Mouse (Mus musculus): ENCODE measurements around the gene Gm49398. TPM values are rescaled to one million over a fixed set of nuclear protein-coding genes. Genes with fewer than 3 reads are reported as not detected.

Gm49398 gene
- not detected in 2 replicates for polyA plus RNA-seq (2016; fragmentation: Nextera tagmentation; extraction: Ambion mirVana)

GRCm38 (mm10) chr13:61288739-61289138 is at the start of gene Gm49398:
Gm49398 (minus strand) TSS chr13:61288839.
- Histone ChIP-seq H3K27ac (no peak within 1 kb of the TSS), H3K9me3 (peaks cover 32% of the 10 kb centered on the region), H3K4me3 (no peak within 1 kb of the TSS), H3K4me1 (replicated peaks) (no peaks in the 10 kb centered on the region), H3K27me3 (ENCODE audit: insufficient read depth, poor library complexity, severe bottlenecking) (no peaks in the 10 kb centered on the region), H3K36me3 (no peaks in the 10 kb centered on the region)
- 90% methylated on average over 2 of the region's 2 CpGs for WGBS
- DNase-seq (ENCODE audit: low spot score) = no peak

- Histone ChIP-seq H3K4me1 (replicated peaks) (no peaks in the 10 kb centered on the region), H3K9me3 (peaks cover 48% of the 10 kb centered on the region), H3K27me3 (ENCODE audit: insufficient read depth, poor library complexity, severe bottlenecking) (no peaks in the 10 kb centered on the region), H3K27ac (no peak within 1 kb of the TSS), H3K4me3 (no peak within 1 kb of the TSS), H3K36me3 (no peaks in the 10 kb centered on the region)
- WGBS = 91% methylated on average over 2 of the region's 2 CpGs
- no peak for DNase-seq (ENCODE audit: low spot score)
Measured at GRCm38 (mm10) chr13:61255258-61255657, 33.4 kb downstream of the Gm49398 start, which contains the start of gene Cts8. Cts8 (minus strand) TSS chr13:61255358.

- 61% methylated on average over 13 of the region's 13 CpGs for WGBS
- Histone ChIP-seq H3K27me3 (ENCODE audit: insufficient read depth, poor library complexity, severe bottlenecking) (no peaks in the 10 kb centered on the region), H3K27ac (no peak overlapping the region), H3K4me3 (no peak overlapping the region), H3K9me3 (peaks cover 35% of the 10 kb centered on the region), H3K36me3 (no peaks in the 10 kb centered on the region), H3K4me1 (replicated peaks) (no peaks in the 10 kb centered on the region)
- DNase-seq (ENCODE audit: low spot score) = peak; percentile 21
Measured at GRCm38 (mm10) chr13:61241076-61241947, 47.3 kb downstream of the Gm49398 start.

GRCm38 (mm10) chr13:61203310-61203709 is 85.3 kb downstream of the Gm49398 start, which contains the start of gene Cts6:
Cts6 (minus strand) TSS chr13:61203410.
- 84% methylated on average over 3 of the region's 3 CpGs for WGBS
- H3K27me3 ChIP-seq (ENCODE audit: insufficient read depth, poor library complexity, severe bottlenecking) = no peaks in the 10 kb centered on the region
- no peak within 1 kb of the TSS for H3K4me3 ChIP-seq
- H3K9me3 ChIP-seq = peaks cover 69% of the 10 kb centered on the region
- no peaks in the 10 kb centered on the region for H3K4me1 ChIP-seq (replicated peaks)
- H3K27ac ChIP-seq = no peak within 1 kb of the TSS
- no peaks in the 10 kb centered on the region for H3K36me3 ChIP-seq
- no peak for DNase-seq (ENCODE audit: low spot score)

Other genes with a start within 250 kb of the Gm49398 start
- not detected in 2 replicates for gene Ctsq, start 248.2 kb downstream of the Gm49398 start, polyA plus RNA-seq (2016; fragmentation: Nextera tagmentation; extraction: Ambion mirVana)
- not detected in 2 replicates for gene Ctsr, start 124.6 kb downstream of the Gm49398 start, polyA plus RNA-seq (2016; fragmentation: Nextera tagmentation; extraction: Ambion mirVana)
- not detected in 2 replicates for gene Cts6, start 85.4 kb downstream of the Gm49398 start, polyA plus RNA-seq (2016; fragmentation: Nextera tagmentation; extraction: Ambion mirVana)
- not detected in 2 replicates for gene Cts8, start 33.5 kb downstream of the Gm49398 start, polyA plus RNA-seq (2016; fragmentation: Nextera tagmentation; extraction: Ambion mirVana)
- not detected in 2 replicates for gene Cts7, start 69.4 kb upstream of the Gm49398 start, polyA plus RNA-seq (2016; fragmentation: Nextera tagmentation; extraction: Ambion mirVana)